Mouse (Mus musculus) kidney, postnatal 4 days (tissue): ENCODE data around the gene Gm20388.
"Not testable (repeated sequence)": the region's sequence is repeated elsewhere in the genome, so short reads cannot be mapped to it uniquely, and the experiment has no call there.

Source experiments
- DNase-seq, 2 experiments: peaks; one replicate each; pipeline ENCODE4 v3.0.0; 2021; ENCODE audit warnings: mixed read lengths in 2 of 2

Gm20388 gene

GRCm38 (mm10) chr8:123014429-123014828 is 3103.8 kb downstream of the Gm20388 start:
- no peak for DNase-seq

- DNase-seq: no peak
Observed at GRCm38 (mm10) chr8:123015074-123015473, 3104.4 kb downstream of the Gm20388 start.

DNA sequence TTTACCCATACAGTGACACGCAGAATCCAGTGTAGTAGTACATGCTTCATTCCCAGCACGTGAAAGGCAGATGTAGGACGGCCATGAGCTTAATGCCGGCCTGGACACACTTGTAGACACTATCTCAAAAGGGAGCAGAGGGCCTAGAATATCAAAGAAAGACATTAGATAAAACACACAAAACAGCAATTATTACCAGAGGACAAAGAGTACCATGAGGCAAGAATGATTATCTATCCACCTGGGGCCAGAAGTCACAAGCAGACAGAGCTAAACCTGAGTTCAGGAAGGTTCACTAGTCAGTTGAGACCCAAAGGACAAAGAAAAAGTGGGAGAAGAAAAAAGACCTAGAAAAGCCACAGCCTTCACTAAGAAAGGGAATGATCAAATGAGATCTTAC is 3106.5 kb downstream of the Gm20388 start:
- no peak for DNase-seq

- no peak for DNase-seq
Observed at GRCm38 (mm10) chr8:123018484-123019164, 3108.0 kb downstream of the Gm20388 start.

GRCm38 (mm10) chr8:123020084-123020483 is 3109.4 kb downstream of the Gm20388 start:
- no peak for DNase-seq

DNA sequence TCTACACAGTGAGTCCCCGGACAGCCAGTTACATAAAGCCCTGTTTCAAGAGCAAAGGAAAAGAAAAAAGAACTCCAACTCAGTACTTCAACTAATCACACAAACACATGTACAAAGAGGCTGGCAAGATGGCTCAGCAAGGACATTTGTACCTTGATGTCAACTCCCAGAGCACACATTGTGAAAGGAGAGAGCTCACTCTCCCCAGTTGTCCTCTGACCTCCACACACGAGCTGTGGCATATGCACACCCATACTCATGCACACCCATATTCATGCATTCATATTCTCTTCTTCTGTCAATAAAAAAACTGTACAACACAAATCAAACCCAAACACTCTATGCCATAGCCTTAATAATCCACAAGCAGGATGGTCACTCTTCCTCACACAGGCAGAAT is 3110.2 kb downstream of the Gm20388 start:
- DNase-seq: no peak

- DNase-seq: no peak
Observed at GRCm38 (mm10) chr8:123021259-123021658, 3110.6 kb downstream of the Gm20388 start.

- DNase-seq: no peak
Observed at GRCm38 (mm10) chr8:123022727-123023126, 3112.1 kb downstream of the Gm20388 start.

- DNase-seq: no peak
Observed at GRCm38 (mm10) chr8:123024226-123024625, 3113.6 kb downstream of the Gm20388 start.

GRCm38 (mm10) chr8:123025951-123026351 is 3115.3 kb downstream of the Gm20388 start:
- no peak for DNase-seq

DNA sequence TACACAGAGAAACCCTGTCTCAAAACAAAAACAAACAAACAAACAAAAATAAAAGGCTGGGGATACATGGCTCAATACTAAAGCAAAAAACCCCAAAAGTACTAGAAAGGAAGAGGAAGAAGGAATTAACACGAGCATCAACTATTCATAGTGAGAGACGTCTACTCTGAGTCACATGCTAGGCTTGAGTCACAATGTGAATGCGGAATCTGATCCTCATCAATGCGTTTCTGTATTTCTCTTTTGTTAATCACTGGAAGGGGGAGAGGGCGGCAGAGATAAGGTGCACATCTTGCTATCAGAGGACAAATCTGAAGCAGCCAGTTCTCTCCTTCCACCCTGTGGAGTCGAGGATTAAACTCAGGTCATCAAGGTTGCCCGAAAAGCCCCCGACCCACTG is 3117.1 kb downstream of the Gm20388 start:
- no peak for DNase-seq

DNA sequence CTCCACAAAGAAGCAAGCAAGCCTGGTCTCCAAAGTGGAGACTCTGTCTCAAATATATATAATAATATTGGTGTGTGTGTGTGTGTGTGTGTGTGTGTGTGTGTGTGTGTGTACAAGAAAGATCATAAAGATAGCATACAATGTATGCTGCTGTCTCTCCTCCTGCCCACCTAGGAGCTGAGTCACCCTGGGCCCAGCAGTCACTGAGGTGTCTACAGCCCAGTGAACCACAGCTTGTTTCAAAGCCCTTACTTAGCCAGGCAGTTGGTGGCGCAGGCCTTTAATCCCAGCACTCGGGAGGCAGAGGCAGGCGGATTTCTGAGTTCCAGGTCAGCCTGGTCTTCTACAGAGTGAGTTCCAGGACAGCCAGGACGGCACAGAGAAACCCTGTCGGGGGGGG is 3119.4 kb downstream of the Gm20388 start:
- not testable (repeated sequence) for DNase-seq

DNA sequence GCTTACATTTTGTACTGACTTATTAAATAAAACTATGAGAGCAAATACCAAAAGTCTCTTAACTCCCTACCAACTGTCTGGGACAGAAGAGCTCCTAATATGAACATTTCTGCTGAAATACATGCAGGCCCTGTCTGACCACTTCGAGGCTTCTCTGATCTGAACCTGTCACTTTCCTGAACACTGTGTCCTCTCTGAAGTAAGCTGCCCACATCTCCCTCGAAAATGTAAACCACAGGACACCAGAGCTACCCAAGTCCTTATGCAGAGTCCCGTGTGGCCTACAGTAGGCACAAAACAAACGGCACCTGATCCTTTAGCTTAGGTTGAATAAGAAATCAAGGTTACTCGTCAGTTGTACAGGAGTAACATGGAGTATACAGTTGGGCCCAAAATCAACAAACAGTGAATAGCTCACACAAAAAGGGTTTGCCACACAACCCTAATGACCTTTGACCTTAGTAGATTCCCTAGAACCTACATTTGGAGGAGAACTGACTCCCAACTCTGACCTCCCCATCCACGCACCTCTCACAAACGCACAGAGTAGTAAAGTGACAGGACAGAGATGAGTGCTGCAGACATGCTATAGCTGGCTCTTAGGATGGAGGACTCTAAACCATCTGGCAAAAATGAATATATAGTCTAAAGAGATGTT is 3120.8 kb downstream of the Gm20388 start:
- no peak for DNase-seq

DNA sequence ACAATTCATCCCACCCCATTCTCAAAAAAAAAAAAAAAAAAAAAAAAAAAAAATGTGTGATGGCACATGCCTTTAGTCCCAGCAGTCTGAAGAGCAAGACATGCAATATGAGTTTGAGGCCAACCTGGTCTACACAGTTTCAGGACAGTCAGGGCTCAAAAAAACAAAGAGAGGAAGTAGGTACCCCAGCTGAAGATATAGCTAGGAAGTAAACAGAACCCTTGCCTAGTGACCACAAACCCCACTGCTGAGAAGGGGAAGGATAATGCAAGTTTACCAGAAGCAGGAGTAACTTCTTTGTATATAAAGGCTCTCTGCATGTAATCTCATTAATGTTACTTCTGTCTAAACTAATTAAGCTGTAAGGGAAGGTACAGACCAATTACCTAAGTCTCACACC is 3122.1 kb downstream of the Gm20388 start:
- no peak for DNase-seq

DNA sequence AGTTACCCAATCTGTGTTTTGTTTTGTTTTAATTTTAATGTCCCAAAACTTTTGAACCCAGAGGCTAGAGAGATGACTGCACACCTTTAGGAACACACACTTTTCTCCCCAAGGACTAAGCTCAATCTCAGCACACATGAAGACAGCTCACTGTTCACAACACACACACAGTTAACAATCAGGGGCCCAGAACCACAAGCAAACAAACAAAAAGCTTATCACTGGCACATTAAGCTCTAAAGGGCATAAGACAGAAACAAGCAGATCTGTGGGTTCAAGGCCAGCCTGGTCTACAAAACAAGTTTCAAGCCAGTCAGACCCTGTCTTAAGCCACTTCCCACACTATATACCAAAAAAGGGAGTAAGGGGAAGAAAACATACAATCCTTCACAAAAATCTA is 3122.8 kb downstream of the Gm20388 start:
- no peak for DNase-seq

- DNase-seq: no peak
Observed at GRCm38 (mm10) chr8:123034171-123034570, 3123.5 kb downstream of the Gm20388 start.

GRCm38 (mm10) chr8:123036956-123037355 is 3126.3 kb downstream of the Gm20388 start:
- peak in 1 of 2 experiments; percentile 25 for DNase-seq

DNA sequence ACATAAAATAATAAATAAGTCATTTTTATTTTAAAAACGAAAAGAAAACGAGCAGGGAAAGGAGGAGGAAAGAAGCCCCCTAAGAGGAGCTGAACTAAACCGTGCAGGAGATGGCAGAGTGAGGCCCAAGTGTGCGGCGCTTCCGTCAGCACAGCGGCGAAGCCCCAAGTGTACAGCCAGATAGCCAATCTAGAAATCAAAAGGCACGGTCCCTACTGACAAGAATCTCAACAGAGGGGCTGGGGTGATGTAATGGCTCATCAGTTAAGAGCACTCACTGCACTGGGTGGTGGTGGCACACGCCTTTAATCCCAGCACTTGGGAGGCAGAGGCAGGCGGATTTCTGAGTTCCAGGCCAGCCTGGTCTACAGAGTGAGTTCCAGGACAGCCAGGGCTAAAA is 3126.8 kb downstream of the Gm20388 start:
- DNase-seq: no peak

- DNase-seq: no peak
Observed at GRCm38 (mm10) chr8:123038351-123038750, 3127.7 kb downstream of the Gm20388 start.

- DNase-seq: no peak
Observed at GRCm38 (mm10) chr8:123039376-123040109, 3128.9 kb downstream of the Gm20388 start.

DNA sequence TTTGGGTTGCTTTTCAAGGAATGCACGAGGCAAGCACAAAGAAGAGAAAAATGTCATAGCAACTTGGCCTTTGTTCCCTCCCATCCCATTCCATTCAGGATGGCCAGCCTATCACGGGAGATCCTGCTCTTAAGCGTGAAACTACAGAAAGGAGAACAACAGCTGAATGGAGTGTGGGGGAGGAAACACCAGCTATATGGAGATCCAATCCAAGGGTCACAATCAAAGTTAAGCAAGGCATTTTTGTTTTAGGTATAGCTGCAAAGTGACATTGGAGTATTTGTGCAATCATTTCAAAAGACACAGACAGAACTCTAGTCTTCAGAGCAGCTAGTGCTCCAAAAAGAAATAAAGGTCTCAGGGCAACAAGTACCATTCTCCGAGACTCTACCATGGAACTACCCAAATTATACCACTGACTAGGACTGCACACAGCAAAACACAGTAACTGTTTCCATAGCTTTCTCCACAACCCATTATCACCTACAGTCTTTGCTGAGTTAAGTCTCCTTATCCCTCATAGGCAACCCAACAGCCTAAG is 3129.5 kb downstream of the Gm20388 start:
- peak in 1 of 2 experiments; percentile 46 for DNase-seq

DNA sequence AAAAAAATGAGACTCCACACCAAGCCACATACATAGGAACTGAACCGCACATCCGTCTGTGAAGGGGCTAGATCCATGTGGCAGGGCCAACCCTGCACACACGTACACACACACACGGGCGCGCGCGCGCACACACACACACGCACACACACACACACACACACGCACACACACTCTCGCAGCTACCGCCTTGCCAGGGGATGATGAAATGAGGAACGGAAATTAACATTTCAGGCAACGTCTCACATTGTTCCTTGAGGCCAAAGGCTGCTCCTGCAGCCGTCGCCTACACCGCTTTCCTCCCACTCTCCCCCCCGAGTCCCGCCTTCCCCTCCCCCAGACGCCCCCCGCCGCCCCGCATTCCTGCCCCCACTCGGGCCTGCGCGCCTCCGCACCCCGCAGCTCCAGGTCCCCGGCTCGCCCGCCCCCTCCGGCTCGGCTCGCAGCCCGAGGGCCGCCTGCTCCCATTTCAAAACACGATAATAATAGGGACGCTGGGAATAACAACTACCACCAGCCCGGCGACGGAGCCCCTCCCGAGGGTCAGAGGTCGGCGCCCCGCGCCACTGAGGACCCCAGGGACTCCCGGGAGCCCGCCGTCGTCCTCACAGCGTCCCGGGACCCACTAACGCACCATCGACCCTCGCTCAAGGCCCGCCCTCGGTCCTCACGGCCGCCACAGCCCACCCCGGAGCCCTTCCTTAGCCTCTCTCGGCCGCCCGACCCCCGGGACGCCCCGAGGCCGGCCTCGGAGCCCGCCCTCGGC is 3130.6 kb downstream of the Gm20388 start:
- DNase-seq: peak; percentile 66 to 77

DNA sequence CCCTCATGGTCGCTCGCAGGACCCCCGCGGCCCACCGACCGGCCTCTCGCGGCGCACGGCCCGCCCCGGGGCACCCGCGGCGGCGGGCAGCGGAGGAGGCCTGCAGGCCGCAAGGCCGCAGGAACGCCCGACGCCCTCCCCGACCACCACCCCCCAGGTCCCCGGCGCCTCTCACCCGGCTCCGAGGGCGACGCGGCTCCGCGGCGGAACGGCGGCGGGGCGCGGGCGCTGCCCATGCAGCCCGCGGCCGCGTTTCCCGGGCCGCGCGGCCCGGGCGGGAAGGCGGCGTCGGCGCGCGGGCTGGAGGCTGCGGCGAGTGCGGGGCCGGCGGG is 3131.1 kb downstream of the Gm20388 start:
- DNase-seq: no peak
